ENCODE assay signal across 18 mouse cellular contexts in genomic region chr11:114922439-114922838, GRCm38 (mm10). TPM values are rescaled to one million over a fixed set of nuclear protein-coding genes. Genes with fewer than 3 reads are reported as not detected.
DNase-seq lines count a peak whose midpoint lies in the region; ATAC-seq and TF ChIP-seq lines count a peak whose summit lies in the region.
"Had no signal": no experiment of that assay in that cellular context is flagged by ENCODE, and none has a peak within 500 bp of the region (broad histone marks: within the 10 kb centered on the region; RNA-seq: fewer than 3 reads in every experiment).

No protein-coding gene starts in this region.

- no peaks in the 10 kb centered on the region for H3K36me3 ChIP-seq in midbrain, embryonic 13.5 days
- H3K36me3 ChIP-seq in intestine, embryonic 15.5 days = no peaks in the 10 kb centered on the region
- H3K36me3 ChIP-seq: limb, embryonic 13.5 days; neural tube, embryonic 12.5 days had no signal

- no peak for ATAC-seq in midbrain, embryonic 13.5 days
- no peak for ATAC-seq in intestine, embryonic 15.5 days
- no peak for ATAC-seq in monocyte, adult 5-6 weeks (replicated peaks; ENCODE audit: insufficient number of reproducible peaks, low FRiP score, low TSS enrichment, poor library complexity, severe bottlenecking)
- ATAC-seq: midbrain, embryonic 16.5 days had no signal

- no peak for TF ChIP-seq CTCF in layer of hippocampus, adult 2 months (conservative IDR thresholded peaks at IDR 0.05)

- H3K27ac ChIP-seq in layer of hippocampus, adult 2 months = no peak overlapping the region
- H3K27ac ChIP-seq in midbrain, embryonic 13.5 days = no peak overlapping the region
- no peak overlapping the region for H3K27ac ChIP-seq in intestine, embryonic 15.5 days
- H3K27ac ChIP-seq: limb, embryonic 13.5 days; macrophage; neural tube, embryonic 12.5 days had no signal

- H3K4me2 ChIP-seq in midbrain, embryonic 13.5 days (replicated peaks) = no peak overlapping the region
- H3K4me2 ChIP-seq in intestine, embryonic 15.5 days (replicated peaks) = no peak overlapping the region
- H3K4me2 ChIP-seq: limb, embryonic 13.5 days; neural tube, embryonic 12.5 days had no signal

- H3K4me3 ChIP-seq in layer of hippocampus, adult 2 months = no peak overlapping the region
- no peak overlapping the region for H3K4me3 ChIP-seq in midbrain, embryonic 13.5 days (replicated peaks)
- H3K4me3 ChIP-seq in intestine, embryonic 15.5 days (replicated peaks) = no peak overlapping the region
- H3K4me3 ChIP-seq: limb, embryonic 13.5 days; neural tube, embryonic 12.5 days had no signal

- H3K4me1 ChIP-seq in midbrain, embryonic 13.5 days (replicated peaks) = no peaks in the 10 kb centered on the region
- no peaks in the 10 kb centered on the region for H3K4me1 ChIP-seq in intestine, embryonic 15.5 days (replicated peaks)
- H3K4me1 ChIP-seq: limb, embryonic 13.5 days; neural tube, embryonic 12.5 days had no signal

- DNase-seq in layer of hippocampus, adult 2 months (ENCODE audit: low spot score in 2 of 2) = peak; percentile 18 to 32
- DNase-seq in layer of hippocampus, postnatal 25 days (ENCODE audit: extremely low spot score in 1 of 2, low spot score in 1 of 2) = no peak
- DNase-seq in NIH3T3 (ENCODE audit: low read depth) = peak; percentile 44
- DNase-seq in cerebellum, adult 9-11 months = peak; percentile 78
- peak; percentile 17 for DNase-seq in mesoderm, embryonic 11.5 days (ENCODE audit: low read depth, low spot score)
- DNase-seq: embryo, embryonic 11 days; heart, adult 18-20 months; heart, postnatal 14 days had no signal

- 84% methylated on average over 4 of the region's 4 CpGs for WGBS in midbrain, embryonic 13.5 days
- 78% methylated on average over 4 of the region's 4 CpGs for WGBS in intestine, embryonic 15.5 days

- H3K9ac ChIP-seq in midbrain, embryonic 13.5 days (replicated peaks) = no peak overlapping the region
- no peak overlapping the region for H3K9ac ChIP-seq in intestine, embryonic 15.5 days
- H3K9ac ChIP-seq: limb, embryonic 13.5 days; neural tube, embryonic 12.5 days had no signal

- no peaks in the 10 kb centered on the region for H3K27me3 ChIP-seq in midbrain, embryonic 13.5 days
- H3K27me3 ChIP-seq in intestine, embryonic 15.5 days (replicated peaks) = no peaks in the 10 kb centered on the region
- H3K27me3 ChIP-seq: limb, embryonic 13.5 days; neural tube, embryonic 12.5 days had no signal

- no peaks in the 10 kb centered on the region for H3K9me3 ChIP-seq in midbrain, embryonic 13.5 days
- H3K9me3 ChIP-seq in intestine, embryonic 15.5 days = no peaks in the 10 kb centered on the region
- H3K9me3 ChIP-seq: limb, embryonic 13.5 days had no signal

RNA-seq across cellular contexts. Expression of gene Cd300lb, which starts 11.7 kb away (rescaled TPM):
- under 1 TPM in 1 of 2 experiments, not detected in 1; 0.12 TPM for total RNA-seq in layer of hippocampus, adult 2 months (2021)
- total RNA-seq in layer of hippocampus, postnatal 25 days (2021) = not detected
- polyA plus RNA-seq in midbrain, embryonic 13.5 days (2015; fragmentation: Nextera tagmentation; extraction: Ambion mirVana) = 0.05 TPM in 1 of 2 replicates, not detected in the other
- polyA plus RNA-seq in intestine, embryonic 15.5 days (2015; fragmentation: Nextera tagmentation; extraction: Ambion mirVana) = 0.27 and 0.43 TPM in 2 replicates
- 53.2 to 124 TPM (median 94.6 TPM) in 3 replicates for total RNA-seq in monocyte, adult 5-6 weeks (2017)
- total RNA-seq: CH12.LX had no signal
- polyA plus RNA-seq: midbrain, embryonic 16.5 days; neural tube, embryonic 12.5 days had no signal

RNA-seq across cellular contexts. Expression of gene Cd300a, which starts 32.6 kb away (rescaled TPM):
- total RNA-seq in layer of hippocampus, adult 2 months (2021) = under 1 TPM; 0.36 to 0.42 TPM
- total RNA-seq in layer of hippocampus, postnatal 25 days (2021) = under 1 TPM; 0.37 to 0.52 TPM
- polyA plus RNA-seq in midbrain, embryonic 13.5 days (2015; fragmentation: Nextera tagmentation; extraction: Ambion mirVana) = 0.55 and 0.67 TPM in 2 replicates
- 1.2 and 2.2 TPM in 2 replicates for polyA plus RNA-seq in intestine, embryonic 15.5 days (2015; fragmentation: Nextera tagmentation; extraction: Ambion mirVana)
- total RNA-seq in monocyte, adult 5-6 weeks (2017) = 204 to 286 TPM (median 215 TPM) in 3 replicates

RNA-seq across cellular contexts. Expression of gene Cd300c, which starts 46.5 kb away (rescaled TPM):
- total RNA-seq in layer of hippocampus, adult 2 months (2021) = not detected
- not detected for total RNA-seq in layer of hippocampus, postnatal 25 days (2021)
- polyA plus RNA-seq in midbrain, embryonic 13.5 days (2015; fragmentation: Nextera tagmentation; extraction: Ambion mirVana) = not detected in 2 replicates
- not detected in 2 replicates for polyA plus RNA-seq in intestine, embryonic 15.5 days (2015; fragmentation: Nextera tagmentation; extraction: Ambion mirVana)
- total RNA-seq in monocyte, adult 5-6 weeks (2017) = 3.5 TPM in 1 of 3 replicates, not detected in the others
- total RNA-seq: CH12.LX; gastrocnemius, adult 18-20 months; heart, adult 18-20 months; heart, postnatal 14 days had no signal
- polyA plus RNA-seq: kidney, embryonic 14.5 days; limb, embryonic 13.5 days; midbrain, embryonic 16.5 days; neural tube, embryonic 12.5 days had no signal

Comparison
In these comparisons a context has a peak if more than half of its experiments do, and no peak if none do; other contexts are left out.
1. DNase-seq: peak in layer of hippocampus, adult 2 months (2 of 2), NIH3T3 (single experiment), cerebellum, adult 9-11 months (single experiment) and mesoderm, embryonic 11.5 days (single experiment); none in layer of hippocampus, postnatal 25 days (0 of 2).
2. RNA of gene Cd300lb, which starts 11.7 kb away (total RNA-seq): 53.2 to 124 TPM in monocyte, adult 5-6 weeks; 0.12 TPM in layer of hippocampus, adult 2 months and not detected in layer of hippocampus, postnatal 25 days; every median in the first group is over 10 times any median in the second.
3. RNA of gene Cd300a, which starts 32.6 kb away (total RNA-seq): 204 to 286 TPM in monocyte, adult 5-6 weeks; 0.37 to 0.52 TPM in layer of hippocampus, postnatal 25 days and 0.36 to 0.42 TPM in layer of hippocampus, adult 2 months; every median in the first group is over 100 times any median in the second.